Mouse (Mus musculus) megakaryocyte-erythroid progenitor cell, adult 5-6 weeks (primary cell): ENCODE data around the gene Psd4. TPM values are rescaled to one million over a fixed set of nuclear protein-coding genes. Genes with fewer than 3 reads are reported as not detected.

Source experiments
- ATAC-seq: replicated peaks from 2 replicates; pipeline ENCODE4 v1.8.0; 2016; ENCODE audit warnings: mild to moderate bottlenecking, inconsistent platforms; ENCODE audit not compliant: severe bottlenecking, poor library complexity, low FRiP score, low TSS enrichment
- total RNA-seq, 2 experiments: library from RNA; stranded (forward) in 1 of 2; stranded (reverse) in 1 of 2; fragments of 200-1000, 215-1000 nt in 1 of 2; fragments of >200 nt in 1 of 2; fragmentation: Nextera tagmentation in 1 of 2; gene quantifications; 2 replicates each; pipeline ENCODE4 v1.2.3; 2014 to 2017

Psd4 gene
- total RNA-seq, 2 experiments from 2014 or later = 32.4 to 50.2 TPM

DNA sequence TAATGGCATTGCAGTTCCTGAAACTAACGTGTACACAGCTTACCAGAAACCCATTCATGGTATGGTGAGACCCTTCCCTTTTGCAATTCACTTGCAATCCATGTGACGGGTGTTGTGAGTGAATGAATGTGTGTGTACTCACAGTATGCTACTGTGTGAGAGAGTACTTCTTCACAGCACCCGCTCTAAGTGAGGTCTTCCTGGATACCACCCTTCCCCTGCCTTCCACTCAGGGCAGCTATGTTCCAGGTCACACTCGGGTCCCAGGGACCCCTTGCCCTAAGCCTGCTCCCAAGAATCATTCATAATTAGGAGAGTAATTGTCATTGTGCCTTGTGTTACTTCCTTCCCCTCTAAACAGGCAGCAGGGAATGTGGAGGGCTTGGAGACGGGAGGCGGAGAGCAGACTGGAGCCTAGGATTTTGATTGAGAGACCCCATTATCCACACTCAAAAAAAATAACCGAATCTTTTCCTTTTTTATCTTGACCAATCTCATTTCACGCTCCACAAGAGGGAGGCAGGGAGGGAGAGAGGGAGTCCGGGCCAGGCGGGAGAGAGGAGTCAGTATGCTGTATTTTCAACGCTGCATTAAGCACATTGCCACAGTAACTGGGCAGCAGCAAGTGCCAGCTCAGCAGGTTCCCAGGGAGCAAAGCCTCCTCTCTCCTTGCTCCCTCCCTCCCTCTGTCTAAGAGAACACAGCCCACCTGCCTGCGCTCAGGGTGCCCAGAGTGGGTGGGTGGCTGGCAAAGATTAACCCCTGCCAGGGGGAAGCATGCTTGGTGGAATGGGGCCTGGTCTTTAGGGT lies 60.7 kb downstream of the Psd4 start:
- ATAC-seq = no peak

DNA sequence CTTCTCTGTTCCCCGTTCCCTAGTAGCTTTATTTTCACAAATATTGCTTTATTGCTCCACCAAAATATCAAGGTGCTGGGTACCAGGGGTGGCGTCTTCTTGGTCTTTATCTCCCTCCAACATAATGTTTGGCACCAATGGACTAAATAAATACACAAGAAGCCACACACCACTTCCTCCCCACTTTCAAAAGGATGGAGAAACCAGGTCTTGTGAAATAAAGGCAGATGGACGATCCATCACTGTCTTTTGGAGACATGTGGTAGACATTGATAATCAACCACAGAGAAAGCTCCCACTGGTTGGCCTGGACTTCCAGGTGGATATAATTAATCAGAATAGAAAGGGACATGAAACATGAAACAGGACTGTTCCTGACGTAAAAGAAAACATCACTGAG lies 62.4 kb downstream of the Psd4 start:
- no peak for ATAC-seq

DNA sequence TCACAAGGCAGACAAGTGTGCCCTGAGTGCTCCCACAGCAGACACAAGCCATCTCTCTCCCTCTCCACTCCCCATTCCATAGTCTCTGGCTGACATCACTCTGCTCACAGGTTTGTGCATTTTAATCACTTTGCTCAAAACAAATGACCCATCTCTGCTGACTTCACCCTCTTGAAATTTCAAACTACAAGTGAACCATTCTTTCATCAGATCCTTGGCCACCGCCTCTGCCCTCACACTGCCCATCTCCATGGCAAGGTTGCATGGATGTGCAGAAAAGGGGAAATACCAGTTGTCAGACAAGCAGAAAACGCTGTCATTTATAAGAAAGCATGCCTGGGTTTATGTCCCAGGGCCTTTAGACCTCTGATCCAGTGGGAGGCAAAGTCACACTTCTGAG lies 67.3 kb downstream of the Psd4 start:
- ATAC-seq = no peak

DNA sequence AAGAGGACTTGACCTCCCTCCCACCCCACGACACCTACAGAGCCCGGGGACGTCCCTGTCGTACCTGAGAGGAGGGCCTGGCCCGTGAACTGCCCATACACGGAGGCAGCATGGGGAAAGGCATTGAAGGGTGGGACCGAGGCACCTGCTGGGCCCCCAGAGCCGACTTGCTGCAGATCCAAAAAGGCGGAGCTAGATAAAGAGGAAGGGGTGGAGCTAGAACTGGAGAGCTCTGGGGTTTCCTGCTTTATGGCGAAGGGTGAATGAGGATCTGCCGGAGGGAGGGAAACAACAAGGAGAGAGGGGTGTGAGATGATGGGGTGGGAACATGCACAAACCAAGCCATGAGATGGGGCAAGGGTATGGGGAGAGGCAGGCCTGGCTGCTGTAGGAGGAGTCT lies 68.3 kb downstream of the Psd4 start:
- no peak for ATAC-seq

DNA sequence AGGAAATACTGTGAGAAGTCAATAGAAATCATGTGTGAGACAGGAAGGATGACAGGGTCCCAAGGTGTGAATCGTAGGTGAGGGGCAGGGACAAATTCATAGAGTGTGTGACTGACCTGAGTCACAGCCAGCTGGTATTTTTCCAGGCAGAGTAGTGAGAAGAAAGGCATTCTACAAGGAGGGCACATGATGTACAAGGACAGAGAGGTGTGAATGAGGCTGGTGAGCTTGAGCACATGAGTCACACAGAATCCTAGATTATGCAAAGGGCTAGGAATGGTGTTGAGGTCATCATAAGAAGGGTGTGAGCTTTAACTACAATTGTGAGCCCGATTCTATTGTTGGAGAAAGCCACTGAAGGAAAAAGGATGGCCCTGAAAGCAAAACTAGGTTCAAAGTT lies 72.7 kb downstream of the Psd4 start:
- no peak for ATAC-seq

DNA sequence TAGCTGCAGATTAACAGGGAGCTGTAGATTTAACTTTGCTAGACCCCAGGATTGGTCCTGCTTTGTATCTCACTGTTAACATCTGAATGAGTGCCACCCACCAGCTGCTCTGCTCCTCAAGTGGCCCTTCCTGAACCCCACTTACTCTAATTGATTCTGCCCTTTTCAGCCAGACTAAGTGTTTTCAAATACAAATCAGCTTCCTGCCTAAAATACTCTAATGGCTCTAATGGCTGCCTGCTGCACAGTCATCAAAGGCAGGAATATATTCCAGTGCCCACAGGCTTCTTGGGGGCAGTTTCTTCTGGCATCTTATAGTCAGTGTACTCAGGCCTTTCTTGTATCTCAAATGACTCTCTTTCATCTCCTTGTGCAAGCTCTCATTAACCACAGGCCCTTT lies 74.5 kb downstream of the Psd4 start:
- no peak for ATAC-seq

DNA sequence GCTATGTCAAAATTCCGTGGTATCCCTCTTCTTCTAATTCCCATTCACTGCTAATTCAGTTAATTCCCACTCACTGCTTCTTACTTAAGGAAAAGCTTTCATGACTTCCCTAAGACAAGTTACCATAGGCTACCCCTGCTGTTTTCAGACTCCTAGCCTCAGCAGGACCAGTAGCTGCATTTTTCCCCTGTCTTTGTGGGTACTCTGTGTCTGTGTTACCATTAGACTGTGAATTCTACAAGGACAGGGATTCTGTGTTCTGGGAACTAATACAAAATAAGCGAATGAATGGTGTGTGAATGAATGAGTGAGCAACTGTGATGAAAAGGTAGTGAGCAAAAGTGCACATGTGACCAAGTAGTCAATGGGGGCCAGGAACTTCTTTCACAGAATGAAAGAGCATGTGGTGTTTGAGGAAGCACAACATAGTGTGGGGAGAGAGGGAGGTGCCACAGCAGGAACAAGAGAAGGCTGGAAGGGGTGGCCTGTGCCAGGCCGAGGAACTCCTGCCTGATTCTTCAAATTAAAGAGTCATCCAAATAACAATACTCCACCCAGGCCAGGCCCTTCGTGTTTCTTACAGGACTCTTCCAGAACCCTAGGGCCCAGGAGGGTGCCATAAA lies 75.0 kb downstream of the Psd4 start:
- ATAC-seq = no peak

DNA sequence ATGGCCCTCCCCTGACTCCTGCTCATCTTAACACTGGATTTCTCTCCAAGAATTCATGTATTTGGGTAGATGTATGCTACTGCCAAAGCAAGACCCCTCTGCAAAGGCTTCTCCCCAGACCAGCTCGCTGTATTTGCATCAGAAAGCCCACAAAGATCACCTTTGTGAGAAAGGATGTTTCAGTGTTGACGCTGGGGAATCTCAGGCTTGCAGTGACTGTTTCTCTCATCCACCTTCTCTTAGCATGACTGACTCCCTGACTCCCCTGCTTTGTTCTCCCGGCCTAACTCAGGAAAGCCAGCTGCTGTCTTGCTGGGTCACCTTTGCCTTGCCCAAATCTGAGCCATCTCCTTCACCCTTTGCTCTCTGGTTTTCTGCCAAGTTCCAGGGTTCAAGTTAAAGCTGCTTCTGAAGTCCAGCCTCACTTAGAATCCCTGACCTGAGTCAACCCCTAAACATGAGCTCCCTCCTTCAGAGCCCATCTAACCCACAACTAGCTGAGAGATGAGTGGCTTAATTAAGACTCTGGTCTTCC lies 75.9 kb downstream of the Psd4 start:
- ATAC-seq = no peak

DNA sequence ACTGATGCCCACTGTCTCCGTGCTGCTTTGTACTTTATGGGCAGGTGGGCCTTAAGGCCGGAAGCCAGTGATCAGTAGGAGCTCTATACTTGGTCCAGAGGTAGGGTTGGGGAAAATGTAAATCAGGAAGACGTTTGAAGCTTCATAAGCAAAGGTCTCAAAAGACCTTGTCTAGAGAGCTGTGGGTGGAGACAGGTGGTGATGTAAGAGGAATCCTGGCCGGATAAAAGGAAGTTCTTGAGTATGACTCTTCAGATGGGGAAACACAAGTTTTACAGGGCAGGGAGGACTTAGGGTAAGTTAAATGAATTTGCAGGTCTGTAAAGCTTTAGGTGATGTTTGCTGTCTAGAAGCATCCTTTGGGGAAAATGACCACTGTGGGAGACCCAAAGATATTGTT lies 81.7 kb downstream of the Psd4 start:
- no peak for ATAC-seq

DNA sequence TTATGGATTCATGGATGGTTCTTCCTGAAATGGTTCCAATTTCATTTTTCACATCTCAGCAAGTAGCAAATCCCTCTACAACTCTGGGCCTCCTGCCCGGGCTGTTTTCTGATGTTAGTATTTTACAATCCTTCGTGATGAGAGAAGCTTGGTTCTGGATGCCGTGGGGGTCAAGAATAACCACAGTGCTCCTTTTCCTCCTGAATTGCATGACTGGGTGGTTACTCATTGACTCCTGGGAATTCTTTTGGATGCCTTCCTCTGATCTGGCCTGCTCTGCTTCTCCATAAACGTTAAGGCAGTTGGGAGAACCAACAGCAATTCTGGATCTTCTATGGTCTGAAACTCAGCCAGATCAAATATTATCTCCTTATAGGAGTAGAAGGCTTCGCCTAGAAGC lies 85.8 kb downstream of the Psd4 start:
- no peak for ATAC-seq

DNA sequence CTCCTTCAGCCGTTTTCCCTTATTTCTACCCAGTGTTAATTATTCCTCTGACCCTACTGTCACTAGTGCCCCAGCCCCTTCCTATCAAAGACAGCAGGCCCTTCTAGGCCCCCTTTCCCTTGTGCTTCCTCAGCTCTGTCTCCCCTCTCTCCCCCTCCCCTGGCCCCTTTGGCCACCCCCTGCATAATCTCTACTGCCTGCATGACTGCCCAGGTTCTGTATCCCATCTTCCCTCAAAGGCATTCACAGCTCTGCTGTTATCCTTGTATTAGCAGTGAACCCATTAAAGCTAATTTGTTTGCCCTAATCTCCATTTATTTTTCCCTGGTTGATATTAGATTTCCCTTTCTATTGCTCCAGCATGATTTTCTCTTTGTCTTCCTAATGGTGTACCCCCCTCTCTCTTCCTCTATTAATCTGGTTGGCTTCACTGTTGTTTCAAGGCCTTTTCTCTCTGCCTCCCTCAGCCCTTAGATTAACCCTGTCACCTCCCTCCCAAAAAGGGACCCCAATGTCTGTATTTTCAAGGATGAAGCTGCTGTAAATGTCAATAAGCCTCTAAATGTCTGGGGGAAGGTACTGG lies 87.1 kb downstream of the Psd4 start:
- ATAC-seq = no peak

DNA sequence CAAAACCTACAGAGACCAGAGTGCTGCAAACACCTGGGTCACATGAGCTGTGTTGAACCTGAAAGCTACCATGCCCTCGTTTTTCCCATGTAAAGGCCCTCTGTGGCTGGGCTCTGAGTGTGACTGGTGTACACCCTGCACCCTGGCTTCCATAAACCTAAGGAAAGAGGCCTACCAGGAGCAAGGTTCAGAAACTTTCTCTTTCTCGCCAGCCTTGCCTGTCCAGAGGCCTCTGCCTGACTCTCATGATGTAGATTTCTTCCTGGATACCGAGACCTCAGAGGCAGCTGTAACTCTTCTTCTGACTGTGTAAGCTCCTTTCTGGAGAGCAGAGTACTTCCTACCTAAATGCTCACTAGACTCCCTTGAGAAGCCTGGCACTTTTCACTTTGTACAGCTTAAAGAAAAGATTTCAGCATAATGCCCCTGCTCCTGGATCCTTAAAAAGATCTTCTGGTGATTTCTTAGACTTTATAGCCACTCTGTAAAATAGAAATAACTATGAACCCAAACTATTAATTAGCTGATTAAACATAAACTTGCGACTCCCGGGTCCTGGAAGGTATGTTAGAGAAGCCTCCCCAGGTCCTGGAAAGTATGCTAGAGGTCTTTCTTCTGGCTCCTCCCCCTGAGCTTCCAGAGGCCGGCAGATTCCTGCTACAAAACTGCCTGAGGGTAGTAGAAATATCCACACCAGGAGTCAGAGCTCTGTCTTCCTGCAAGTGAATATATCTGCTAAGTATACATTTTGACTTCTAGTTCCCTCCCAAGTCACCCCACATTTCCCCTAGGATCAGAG lies 87.9 kb downstream of the Psd4 start:
- ATAC-seq = no peak

DNA sequence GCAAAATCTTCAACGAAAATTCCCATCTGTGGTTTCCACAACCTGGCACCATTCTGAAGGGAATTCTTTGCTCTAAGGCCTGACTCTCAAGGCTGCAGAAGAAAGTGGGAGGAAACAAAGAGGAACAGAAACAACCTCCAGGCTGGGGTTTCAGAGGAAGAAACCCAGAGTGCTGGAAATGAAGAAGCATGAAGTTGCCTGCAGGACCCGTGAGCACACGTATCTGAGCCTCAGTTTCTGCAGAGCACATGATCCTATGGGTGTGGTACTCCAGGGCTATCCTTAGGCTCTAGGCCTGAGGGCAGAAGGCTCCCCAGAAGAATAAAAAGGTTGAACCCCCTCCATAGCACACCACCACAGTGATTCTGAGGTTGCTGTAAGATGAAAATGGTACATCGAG lies 89.5 kb downstream of the Psd4 start:
- ATAC-seq = no peak

DNA sequence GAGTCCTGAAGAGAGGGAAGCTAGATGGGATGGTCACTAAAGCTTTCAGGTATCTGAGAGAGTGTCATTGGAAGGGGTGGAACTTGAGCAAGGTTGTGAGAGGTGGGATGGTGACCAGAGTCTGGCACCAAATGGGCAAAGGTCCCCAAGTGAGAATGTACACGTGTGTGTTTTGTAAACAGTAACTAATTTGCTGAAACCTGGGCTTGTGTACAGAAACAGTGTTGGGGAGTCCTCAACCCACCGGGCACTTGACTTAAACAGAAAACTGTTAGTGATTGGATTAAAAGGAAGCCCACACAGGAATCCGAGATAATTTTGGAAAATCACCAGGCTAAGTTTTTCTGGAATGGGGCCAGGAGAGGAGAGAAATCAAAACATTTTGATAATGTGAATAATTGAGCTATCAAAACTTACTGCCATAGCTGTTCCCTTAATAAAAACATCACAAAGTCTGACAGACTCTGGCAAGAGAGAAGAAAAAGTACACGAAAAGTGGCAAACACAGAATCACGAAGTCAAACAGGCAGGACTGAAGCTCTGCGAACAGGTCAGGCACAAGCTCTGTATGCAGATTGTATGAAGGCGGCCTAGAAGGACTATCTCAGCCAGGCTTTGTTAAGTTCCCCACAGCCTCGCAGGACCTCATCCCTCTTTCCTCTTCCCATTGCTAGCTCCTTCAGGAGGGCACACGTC lies 92.9 kb downstream of the Psd4 start:
- ATAC-seq = no peak

DNA sequence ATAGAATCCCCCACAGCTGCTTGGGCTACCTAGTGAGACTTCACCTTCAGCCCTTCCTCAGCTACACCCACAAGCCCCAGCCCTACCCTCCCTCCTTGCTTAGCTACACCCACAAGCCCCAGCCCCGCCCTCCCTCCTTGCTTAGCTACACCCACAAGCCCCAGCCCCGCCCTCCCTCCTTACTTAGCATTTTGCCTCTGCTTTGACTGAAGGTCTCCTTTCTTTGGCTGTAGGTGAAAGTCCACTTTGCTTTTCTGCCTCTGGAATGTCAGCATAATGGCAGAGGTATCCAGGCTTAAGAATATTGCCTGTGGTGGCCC lies 93.4 kb downstream of the Psd4 start:
- 0 out of 2 replicates have a peak, but pooled peaks have one; percentile 55 for ATAC-seq

Other genes starting within 250 kb of the Psd4 start
- not detected in 2 replicates for gene Il1f8, start 214.4 kb upstream of the Psd4 start, total RNA-seq (2014; fragmentation: Nextera tagmentation)
- gene Il1f8, start 214.4 kb upstream of the Psd4 start, total RNA-seq (2017) = not detected in 2 replicates
- gene Il1f9, start 181.1 kb upstream of the Psd4 start, total RNA-seq (2014; fragmentation: Nextera tagmentation) = not detected in 2 replicates
- gene Il1f9, start 181.1 kb upstream of the Psd4 start, total RNA-seq (2017) = 0.47 TPM in 1 of 2 replicates, not detected in the other
- not detected in 2 replicates for gene Il1f6, start 152.2 kb upstream of the Psd4 start, total RNA-seq (2014; fragmentation: Nextera tagmentation)
- not detected in 2 replicates for gene Il1f6, start 152.2 kb upstream of the Psd4 start, total RNA-seq (2017)
- not detected in 2 replicates for gene Il1f5, start 90.6 kb upstream of the Psd4 start, total RNA-seq (2014; fragmentation: Nextera tagmentation)
- gene Il1f5, start 90.6 kb upstream of the Psd4 start, total RNA-seq (2017) = not detected in 2 replicates
- gene Il1f10, start 76.4 kb upstream of the Psd4 start, total RNA-seq (2014; fragmentation: Nextera tagmentation) = not detected in 2 replicates
- not detected in 2 replicates for gene Il1f10, start 76.4 kb upstream of the Psd4 start, total RNA-seq (2017)
- 1.6 TPM in 1 of 2 replicates, not detected in the other for gene Il1rn, start 30.7 kb upstream of the Psd4 start, total RNA-seq (2014; fragmentation: Nextera tagmentation)
- not detected in 2 replicates for gene Il1rn, start 30.7 kb upstream of the Psd4 start, total RNA-seq (2017)
- gene Pax8, start 108.0 kb downstream of the Psd4 start, total RNA-seq (2014; fragmentation: Nextera tagmentation) = not detected in 2 replicates
- gene Pax8, start 108.0 kb downstream of the Psd4 start, total RNA-seq (2017) = not detected in 2 replicates